Mouse (Mus musculus): ENCODE data around the gene Glcci1. TPM values are rescaled to one million over a fixed set of nuclear protein-coding genes. Genes with fewer than 3 reads are reported as not detected.

The Glcci1 gene
- polyA plus RNA-seq, 1 experiment from 2014 or later: 5.2 TPM

GRCm38 (mm10) chr6:8484437-8485275 lies 24.7 kb upstream of the Glcci1 start:
- 73% methylated on average over 17 of the region's 17 CpGs for WGBS

GRCm38 (mm10) chr6:8485414-8486175 lies 23.8 kb upstream of the Glcci1 start:
- WGBS: 72% methylated on average over 16 of the region's 16 CpGs
- no peaks in the 10 kb centered on the region for H3K36me3 ChIP-seq
- H3K9ac ChIP-seq: no peak overlapping the region
- H3K9me3 ChIP-seq (replicated peaks): no peaks in the 10 kb centered on the region
- H3K4me2 ChIP-seq: no peak overlapping the region
- H3K4me1 ChIP-seq (replicated peaks): peaks cover 19% of the 10 kb centered on the region
- no peaks in the 10 kb centered on the region for H3K27me3 ChIP-seq
- H3K4me3 ChIP-seq: no peak overlapping the region
- H3K27ac ChIP-seq: no peak overlapping the region
- ATAC-seq (replicated peaks; ENCODE audit: insufficient number of reproducible peaks, insufficient read depth, low FRiP score, low read depth): peak; percentile 66

More at GRCm38 (mm10) chr6:8484437-8485275, 24.7 kb upstream of the Glcci1 start:
- no peak overlapping the region for H3K4me3 ChIP-seq
- H3K9ac ChIP-seq: no peak overlapping the region
- H3K36me3 ChIP-seq: no peaks in the 10 kb centered on the region
- H3K9me3 ChIP-seq (replicated peaks): no peaks in the 10 kb centered on the region
- H3K27me3 ChIP-seq: no peaks in the 10 kb centered on the region
- H3K4me2 ChIP-seq: no peak overlapping the region
- peaks cover 20% of the 10 kb centered on the region for H3K4me1 ChIP-seq (replicated peaks)
- no peak overlapping the region for H3K27ac ChIP-seq
- ATAC-seq (replicated peaks; ENCODE audit: insufficient number of reproducible peaks, insufficient read depth, low FRiP score, low read depth): no peak

- Histone ChIP-seq H3K9me3 (replicated peaks) (no peaks in the 10 kb centered on the region), H3K27me3 (no peaks in the 10 kb centered on the region), H3K4me1 (replicated peaks) (peaks cover 19% of the 10 kb centered on the region), H3K36me3 (no peaks in the 10 kb centered on the region), H3K4me2 (no peak overlapping the region), H3K9ac (no peak overlapping the region), H3K27ac (no peak overlapping the region), H3K4me3 (no peak overlapping the region)
- ATAC-seq (replicated peaks; ENCODE audit: insufficient number of reproducible peaks, insufficient read depth, low FRiP score, low read depth): no peak
- 88% methylated on average over 17 of the region's 17 CpGs for WGBS
Observed at GRCm38 (mm10) chr6:8486391-8487043, 22.9 kb upstream of the Glcci1 start.

GRCm38 (mm10) chr6:8487044-8487853 lies 22.2 kb upstream of the Glcci1 start:
- WGBS: 49% methylated on average over 20 of the region's 20 CpGs
- Histone ChIP-seq H3K4me2 (no peak overlapping the region), H3K27ac (no peak overlapping the region), H3K9ac (no peak overlapping the region), H3K36me3 (no peaks in the 10 kb centered on the region), H3K4me1 (replicated peaks) (peaks cover 19% of the 10 kb centered on the region), H3K27me3 (no peaks in the 10 kb centered on the region), H3K9me3 (replicated peaks) (no peaks in the 10 kb centered on the region), H3K4me3 (no peak overlapping the region)
- no peak for ATAC-seq (replicated peaks; ENCODE audit: insufficient number of reproducible peaks, insufficient read depth, low FRiP score, low read depth)

GRCm38 (mm10) chr6:8488249-8488648 lies 21.2 kb upstream of the Glcci1 start:
- Histone ChIP-seq H3K4me3 (no peak overlapping the region), H3K9me3 (replicated peaks) (no peaks in the 10 kb centered on the region), H3K27ac (no peak overlapping the region), H3K9ac (no peak overlapping the region), H3K4me2 (no peak overlapping the region), H3K36me3 (no peaks in the 10 kb centered on the region), H3K4me1 (replicated peaks) (peaks cover 19% of the 10 kb centered on the region), H3K27me3 (no peaks in the 10 kb centered on the region)
- no peak for ATAC-seq (replicated peaks; ENCODE audit: insufficient number of reproducible peaks, insufficient read depth, low FRiP score, low read depth)
- WGBS: 37% methylated on average over 5 of the region's 5 CpGs

GRCm38 (mm10) chr6:8489266-8489665 lies 20.1 kb upstream of the Glcci1 start:
- WGBS: 81% methylated on average over 7 of the region's 7 CpGs
- no peak overlapping the region for H3K27ac ChIP-seq

GRCm38 (mm10) chr6:8489938-8490585 lies 19.3 kb upstream of the Glcci1 start:
- no peak overlapping the region for H3K27ac ChIP-seq
- no peak for ATAC-seq (replicated peaks; ENCODE audit: insufficient number of reproducible peaks, insufficient read depth, low FRiP score, low read depth)
- no peak overlapping the region for H3K9ac ChIP-seq
- no peaks in the 10 kb centered on the region for H3K9me3 ChIP-seq (replicated peaks)
- H3K4me2 ChIP-seq: no peak overlapping the region
- H3K36me3 ChIP-seq: no peaks in the 10 kb centered on the region
- no peak overlapping the region for H3K4me3 ChIP-seq
- no peaks in the 10 kb centered on the region for H3K27me3 ChIP-seq
- 79% methylated on average over 1 of the region's 1 CpGs for WGBS
- H3K4me1 ChIP-seq (replicated peaks): peaks cover 15% of the 10 kb centered on the region

More at GRCm38 (mm10) chr6:8489266-8489665, 20.1 kb upstream of the Glcci1 start:
- no peaks in the 10 kb centered on the region for H3K9me3 ChIP-seq (replicated peaks)
- no peak for ATAC-seq (replicated peaks; ENCODE audit: insufficient number of reproducible peaks, insufficient read depth, low FRiP score, low read depth)
- H3K27me3 ChIP-seq: no peaks in the 10 kb centered on the region
- no peak overlapping the region for H3K9ac ChIP-seq
- no peak overlapping the region for H3K4me2 ChIP-seq
- H3K36me3 ChIP-seq: no peaks in the 10 kb centered on the region
- H3K4me1 ChIP-seq (replicated peaks): peaks cover 19% of the 10 kb centered on the region
- no peak overlapping the region for H3K4me3 ChIP-seq

- Histone ChIP-seq H3K4me2 (no peak overlapping the region), H3K27me3 (no peaks in the 10 kb centered on the region), H3K4me3 (no peak overlapping the region), H3K4me1 (replicated peaks) (peaks cover 16% of the 10 kb centered on the region), H3K9me3 (replicated peaks) (no peaks in the 10 kb centered on the region), H3K9ac (no peak overlapping the region), H3K27ac (no peak overlapping the region), H3K36me3 (no peaks in the 10 kb centered on the region)
- 89% methylated on average over 3 of the region's 3 CpGs for WGBS
- no peak for ATAC-seq (replicated peaks; ENCODE audit: insufficient number of reproducible peaks, insufficient read depth, low FRiP score, low read depth)
Observed at GRCm38 (mm10) chr6:8492248-8492647, 17.2 kb upstream of the Glcci1 start.

- Histone ChIP-seq H3K27me3 (no peaks in the 10 kb centered on the region), H3K27ac (no peak overlapping the region), H3K9ac (no peak overlapping the region), H3K4me2 (no peak overlapping the region), H3K36me3 (no peaks in the 10 kb centered on the region), H3K9me3 (replicated peaks) (no peaks in the 10 kb centered on the region; the same call in 1 of the 2 replicates), H3K4me1 (replicated peaks) (peaks cover 7% of the 10 kb centered on the region; the same call in 1 of the 2 replicates), H3K4me3 (no peak overlapping the region)
- no peak for ATAC-seq (replicated peaks; ENCODE audit: insufficient number of reproducible peaks, insufficient read depth, low FRiP score, low read depth)
- WGBS: 52% methylated on average over 5 of the region's 5 CpGs
Observed at GRCm38 (mm10) chr6:8495109-8495826, 14.1 kb upstream of the Glcci1 start.

- 64% methylated on average over 4 of the region's 4 CpGs for WGBS
- Histone ChIP-seq H3K4me3 (no peak overlapping the region), H3K9ac (no peak overlapping the region), H3K27ac (no peak overlapping the region), H3K36me3 (no peaks in the 10 kb centered on the region), H3K4me1 (replicated peaks) (peaks cover 7% of the 10 kb centered on the region; the same call in 1 of the 2 replicates), H3K9me3 (replicated peaks) (no peaks in the 10 kb centered on the region; the same call in 1 of the 2 replicates), H3K4me2 (no peak overlapping the region), H3K27me3 (no peaks in the 10 kb centered on the region)
- ATAC-seq (replicated peaks; ENCODE audit: insufficient number of reproducible peaks, insufficient read depth, low FRiP score, low read depth): no peak
Observed at GRCm38 (mm10) chr6:8495827-8496222, 13.6 kb upstream of the Glcci1 start.
